Mouse (Mus musculus) hindlimb bud, embryonic 11.5 days (tissue): Measurements from ENCODE around the gene Parm1.

Source experiments
- DNase-seq: peaks from one replicate; pipeline ENCODE4 v3.0.0-alpha.2; 2012; ENCODE audit warnings: low read depth, low spot score; ENCODE audit errors: extremely low spot score

The Parm1 gene

GRCm38 (mm10) chr5:91566591-91566990 is 49.2 kb downstream of the Parm1 start:
- DNase-seq, result no peak

GRCm38 (mm10) chr5:91574211-91574610 is 56.8 kb downstream of the Parm1 start:
- DNase-seq, result no peak

DNA sequence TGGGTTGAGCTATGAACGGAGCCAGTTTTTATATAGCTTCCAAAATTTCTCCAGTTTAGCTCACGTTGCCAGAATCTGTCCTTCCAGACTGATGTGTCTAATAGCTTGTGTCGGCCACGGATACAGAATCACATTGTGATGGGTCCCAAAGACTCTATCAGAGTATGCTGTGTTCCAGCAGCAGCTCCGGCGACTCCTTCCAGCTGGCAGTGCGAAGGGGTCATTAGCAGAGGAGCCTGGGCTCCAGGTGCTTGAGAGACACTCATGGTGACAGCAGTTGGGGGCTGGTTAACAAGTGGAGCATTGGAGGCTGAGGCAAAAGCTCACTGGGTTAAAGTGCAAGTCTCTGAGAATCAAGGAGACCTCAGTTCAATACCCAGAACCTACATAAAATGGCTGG is 61.5 kb downstream of the Parm1 start:
- no peak for DNase-seq

- DNase-seq, result no peak
Measured at GRCm38 (mm10) chr5:91581799-91582198, 64.4 kb downstream of the Parm1 start.

- DNase-seq, result no peak
Measured at GRCm38 (mm10) chr5:91586206-91586605, 68.8 kb downstream of the Parm1 start.

DNA sequence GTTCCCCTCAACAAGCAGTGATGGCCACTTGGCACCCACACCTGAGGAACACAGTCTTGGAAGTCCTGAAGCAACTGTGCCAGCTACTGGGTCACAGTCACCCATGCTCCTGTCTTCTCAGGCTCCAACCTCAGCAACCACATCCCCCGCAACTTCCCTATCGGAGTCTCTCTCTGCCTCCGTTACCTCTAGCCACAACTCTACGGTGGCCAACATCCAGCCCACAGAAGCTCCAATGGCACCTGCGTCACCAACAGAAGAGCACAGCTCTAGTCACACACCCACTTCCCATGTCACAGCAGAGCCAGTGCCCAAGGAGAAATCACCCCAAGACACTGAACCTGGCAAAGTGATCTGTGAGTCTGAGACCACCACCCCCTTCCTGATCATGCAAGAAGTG is 76.7 kb downstream of the Parm1 start:
- no peak for DNase-seq

DNA sequence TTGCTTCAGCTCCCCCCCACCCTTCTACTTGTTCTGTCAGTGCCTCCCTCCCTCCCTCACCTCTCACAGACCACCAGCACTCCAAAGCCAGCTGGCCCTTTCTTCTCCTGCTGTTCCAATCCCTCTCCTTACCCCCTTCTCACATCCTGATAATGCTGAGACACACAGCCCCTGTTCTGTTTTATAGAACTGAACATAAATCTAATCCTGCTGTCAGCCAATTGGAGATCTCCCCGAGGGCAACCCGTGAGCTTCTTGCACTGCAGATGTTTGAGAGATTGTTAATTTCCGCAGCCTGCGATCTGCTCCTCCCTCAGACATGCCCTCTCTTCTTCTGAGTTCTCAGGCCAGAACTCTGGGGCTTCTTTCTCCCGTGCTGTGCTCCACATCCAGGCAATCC is 79.8 kb downstream of the Parm1 start:
- DNase-seq, result no peak

GRCm38 (mm10) chr5:91599801-91600200 is 82.4 kb downstream of the Parm1 start:
- no peak for DNase-seq

DNA sequence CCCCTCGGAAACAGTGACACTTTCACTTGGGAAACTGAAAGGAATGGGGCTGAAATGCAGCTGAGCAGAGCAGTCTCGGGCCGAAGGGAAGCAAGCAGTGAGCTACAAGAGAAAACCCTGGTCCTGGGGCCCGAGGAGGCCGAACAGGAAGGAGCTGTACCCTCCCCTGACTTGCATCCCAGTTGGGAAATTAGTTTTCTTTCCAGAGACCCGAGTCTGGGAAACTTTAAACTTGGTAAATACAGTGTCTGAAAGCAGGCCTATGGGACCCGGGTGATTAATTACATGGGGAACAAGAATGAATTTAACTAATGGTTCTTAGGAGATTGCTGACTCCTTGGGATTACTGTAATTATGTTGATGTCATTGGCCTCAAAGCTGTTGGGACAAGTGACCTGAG is 85.9 kb downstream of the Parm1 start:
- DNase-seq, result no peak

DNA sequence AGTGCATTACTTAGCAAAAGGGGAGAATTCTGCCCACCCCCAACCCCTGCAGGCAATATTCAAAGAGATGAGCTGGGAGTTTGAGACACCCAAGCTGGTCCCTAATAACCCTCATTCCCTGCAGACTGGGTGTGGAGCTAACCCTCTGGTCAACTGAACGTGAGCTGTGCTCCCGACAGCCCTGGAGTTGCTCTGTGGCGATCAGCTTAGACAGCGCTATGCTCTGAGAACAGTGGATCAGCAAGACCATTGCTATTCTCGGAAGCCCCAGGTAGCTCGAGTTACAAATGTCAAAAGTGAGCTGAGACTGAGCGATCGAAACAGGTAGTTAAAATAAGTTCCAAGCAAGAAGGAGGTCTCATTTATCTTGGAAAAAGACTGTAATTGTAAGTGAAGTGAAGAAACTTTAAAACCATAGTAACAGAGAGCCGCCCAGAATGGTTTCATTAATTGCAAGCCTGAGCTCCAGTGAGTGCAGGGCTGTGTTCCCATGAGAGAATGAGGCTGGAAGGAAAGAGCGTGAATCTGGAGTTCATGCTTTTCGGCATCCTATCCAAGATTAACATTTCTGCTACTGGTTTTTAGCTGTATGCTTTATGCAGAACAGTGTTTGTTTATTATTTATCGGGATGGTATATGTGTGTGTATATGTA is 86.5 kb downstream of the Parm1 start:
- no peak for DNase-seq

- no peak for DNase-seq
Measured at GRCm38 (mm10) chr5:91607234-91607633, 89.8 kb downstream of the Parm1 start.

DNA sequence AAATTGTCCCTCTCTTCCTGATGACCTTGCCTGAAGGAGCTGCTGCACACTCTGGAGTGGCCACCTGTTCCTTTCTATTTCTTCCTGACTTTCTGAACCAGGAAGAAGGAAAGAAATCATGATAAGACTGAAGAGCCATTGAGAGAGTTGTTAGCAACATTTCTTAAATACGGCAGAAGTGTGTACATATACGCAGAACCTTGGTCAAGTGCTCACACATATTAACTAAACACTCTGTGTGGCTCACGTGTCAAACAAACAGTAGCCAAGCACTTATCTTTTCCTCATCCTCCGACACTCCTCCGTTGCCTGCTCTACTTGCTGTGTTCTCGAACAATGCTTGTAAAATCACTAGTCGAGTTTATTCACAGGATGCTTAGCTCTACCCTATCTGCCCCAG is 90.4 kb downstream of the Parm1 start:
- DNase-seq, result no peak

DNA sequence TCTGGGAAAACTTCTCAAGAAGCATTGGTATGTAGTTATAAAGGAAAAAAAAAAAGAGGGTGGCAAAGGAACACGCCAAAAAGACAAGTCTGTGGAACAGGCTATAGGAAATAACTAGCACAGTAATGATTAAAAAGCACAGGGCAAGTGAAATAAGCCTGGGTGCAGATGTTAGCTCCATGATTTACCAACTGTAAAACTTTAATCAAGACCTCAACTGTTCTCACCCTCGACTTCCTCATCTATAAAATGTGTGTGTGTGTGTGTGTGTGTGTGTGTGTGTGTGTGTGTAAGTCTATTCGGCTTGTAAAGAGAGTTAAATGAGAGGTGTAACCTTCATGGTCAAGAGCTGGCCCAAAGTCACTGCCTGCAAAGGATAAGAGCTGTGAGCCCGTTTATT is 91.6 kb downstream of the Parm1 start:
- no peak for DNase-seq

GRCm38 (mm10) chr5:91609511-91610300 is 92.3 kb downstream of the Parm1 start:
- DNase-seq, result no peak

DNA sequence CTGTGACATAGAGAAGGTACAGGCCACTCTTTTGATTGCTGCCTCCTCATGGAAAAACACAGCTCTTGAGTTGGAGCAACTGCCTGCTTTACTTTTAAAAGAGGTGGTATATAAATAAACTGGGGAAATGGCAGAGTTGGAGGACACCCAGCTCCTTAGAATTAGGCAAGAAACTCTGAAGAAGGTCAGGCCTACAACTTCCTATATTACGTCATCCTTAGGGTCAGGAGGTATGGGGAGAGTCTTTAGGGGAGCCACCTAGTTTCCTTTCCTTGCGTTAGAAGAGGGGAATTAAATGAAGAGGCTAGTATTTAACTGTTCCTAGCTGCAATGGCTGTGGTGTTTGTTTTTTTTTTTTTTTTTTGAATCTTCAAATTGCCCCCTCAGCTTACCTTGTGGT is 93.1 kb downstream of the Parm1 start:
- no peak for DNase-seq

DNA sequence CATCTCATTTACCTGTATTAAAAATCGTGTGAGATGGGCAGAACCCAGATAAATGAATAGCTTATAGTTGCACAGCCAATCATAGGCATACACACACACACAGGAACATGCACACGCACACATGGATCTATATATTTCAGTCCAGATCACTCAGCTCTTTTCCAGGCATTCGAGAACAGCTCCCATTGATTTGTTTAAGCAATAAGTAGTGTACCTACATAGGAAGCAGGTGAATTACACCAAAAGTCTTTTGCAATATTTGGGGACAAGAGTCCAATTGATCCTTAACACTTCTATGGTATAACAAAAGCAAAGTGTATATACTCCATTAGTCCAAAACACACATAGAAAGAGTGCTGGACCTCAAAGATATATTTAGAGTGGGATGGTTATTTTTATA is 94.2 kb downstream of the Parm1 start:
- no peak for DNase-seq

DNA sequence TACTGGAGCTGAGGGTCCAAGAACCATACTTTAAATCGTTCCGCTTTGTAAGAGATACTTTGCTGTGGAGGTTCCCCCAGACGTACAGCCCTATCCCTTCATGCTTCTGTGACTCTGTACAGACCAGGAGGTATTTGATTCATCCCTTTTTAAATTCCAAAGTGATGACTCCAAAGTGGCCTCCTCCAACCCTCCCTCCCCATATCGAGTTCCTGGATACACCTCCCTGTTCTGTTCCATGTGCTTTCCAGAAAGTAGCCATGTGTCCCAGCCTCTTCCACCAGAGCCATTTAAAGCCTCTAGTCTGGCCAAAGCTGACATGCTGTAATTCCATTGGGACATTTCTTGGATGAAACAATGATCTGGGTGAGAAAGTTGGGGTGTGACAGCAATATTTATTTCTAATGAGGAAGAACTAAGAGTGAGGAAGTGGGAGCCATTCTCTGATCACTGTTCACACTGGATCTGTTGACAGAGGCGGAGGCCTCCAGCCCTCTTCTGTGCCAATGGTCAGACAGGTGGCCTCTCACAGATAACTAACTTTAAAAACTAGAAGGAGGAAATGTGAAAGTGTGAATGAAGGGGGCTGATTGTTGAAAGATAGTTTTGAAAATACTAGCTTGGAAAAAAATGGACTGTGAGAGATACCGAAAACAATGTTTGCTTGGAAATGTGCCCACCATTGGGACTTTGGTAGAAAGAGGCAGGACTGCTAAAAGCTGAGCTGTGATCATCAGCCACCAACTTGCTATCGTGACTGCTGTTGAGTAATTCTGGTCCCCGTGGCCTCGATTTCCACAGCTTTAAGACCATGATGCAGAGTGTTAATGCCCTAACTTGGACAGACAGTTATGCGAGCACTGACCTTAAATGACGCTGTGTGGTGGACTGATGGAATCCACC is 100.2 kb downstream of the Parm1 start:
- no peak for DNase-seq

DNA sequence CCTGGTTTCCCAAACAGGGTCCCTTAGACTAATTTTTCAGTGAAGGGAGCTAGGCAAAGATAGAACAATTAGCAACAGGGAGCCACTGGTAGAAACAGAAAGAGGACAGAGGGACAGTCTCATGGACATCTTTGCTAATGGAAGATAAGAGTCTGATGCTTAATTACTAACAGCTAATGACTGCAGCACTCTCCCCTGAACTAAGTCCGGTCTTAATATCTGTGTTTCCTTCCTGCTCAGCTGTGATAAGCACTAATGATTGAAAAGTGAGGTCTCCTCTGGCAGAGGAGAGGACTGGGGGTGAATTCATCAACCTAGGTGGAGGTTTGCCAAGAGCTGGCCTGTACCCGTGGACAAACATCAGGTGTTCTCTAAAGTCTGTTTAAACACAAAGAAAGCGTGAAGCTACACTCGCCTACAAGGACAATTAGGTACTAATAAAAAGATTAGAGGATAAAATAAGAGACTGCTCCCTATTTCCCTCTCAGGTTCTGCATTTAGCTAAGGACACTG is 101.3 kb downstream of the Parm1 start:
- no peak for DNase-seq

DNA sequence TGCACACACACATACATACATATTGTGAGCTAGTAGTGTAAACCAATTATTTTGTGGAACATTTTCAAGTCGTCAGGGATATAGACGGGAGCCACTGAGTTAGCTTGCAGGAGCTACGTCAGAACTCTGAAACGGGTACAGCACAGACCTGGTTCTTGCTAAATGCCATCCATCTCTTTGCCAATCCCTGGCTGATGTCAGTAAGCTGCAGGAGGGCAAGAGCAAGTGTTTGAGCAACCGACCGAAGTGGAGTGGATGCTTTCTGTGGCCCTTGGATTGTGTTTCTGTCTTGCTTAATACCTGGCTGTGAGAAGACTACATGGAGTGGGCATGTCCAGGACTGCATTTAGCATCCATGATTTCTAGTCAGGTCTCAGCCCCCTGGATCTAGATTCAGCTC is 103.8 kb downstream of the Parm1 start:
- no peak for DNase-seq

GRCm38 (mm10) chr5:91626823-91627222 is 109.4 kb downstream of the Parm1 start:
- no peak for DNase-seq

GRCm38 (mm10) chr5:91629472-91629871 is 112.1 kb downstream of the Parm1 start:
- no peak for DNase-seq
